Mouse (Mus musculus) cerebral cortex, adult 2 months (tissue): ENCODE data around the gene Apom.

Experiments
- WGBS: fragments of 180-500 bp; shearing (Covaris S2); methylation state at CpG from one replicate; pipeline ENCODE4 v1.1.7; 2018; 5-methylcytosine and 5-hydroxymethylcytosine counted together

Apom gene

GRCm38 (mm10) chr17:35131500-35132173 lies at the start of gene Apom:
TSS of gene Apom (minus strand) at chr17:35132050.
- WGBS, result 79% methylated on average over 15 of the region's 15 CpGs

- WGBS, result 95% methylated on average over 5 of the region's 5 CpGs
Measured at GRCm38 (mm10) chr17:35180093-35180492, 48.2 kb upstream of the Apom start.

DNA sequence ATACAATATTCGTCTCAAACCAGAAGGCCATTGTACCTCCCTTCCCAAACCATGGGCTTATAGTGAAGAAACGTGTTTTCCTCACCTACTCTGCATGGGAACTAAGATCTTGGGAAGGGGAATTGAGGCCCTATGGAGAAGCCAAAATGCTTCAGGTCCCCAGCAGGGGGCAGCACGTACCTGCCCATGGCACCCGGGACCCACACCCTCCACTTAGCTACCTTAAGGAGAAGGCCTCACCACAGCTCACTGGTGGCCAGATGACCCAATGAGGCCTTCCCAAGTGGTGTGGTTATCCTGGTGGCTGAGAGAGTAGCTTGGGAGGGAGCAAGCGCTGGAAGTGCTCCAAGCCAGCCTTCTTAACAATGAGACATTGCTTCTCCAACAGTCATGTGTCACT lies 46.7 kb upstream of the Apom start:
- 35% methylated on average over 5 of the region's 5 CpGs for WGBS

DNA sequence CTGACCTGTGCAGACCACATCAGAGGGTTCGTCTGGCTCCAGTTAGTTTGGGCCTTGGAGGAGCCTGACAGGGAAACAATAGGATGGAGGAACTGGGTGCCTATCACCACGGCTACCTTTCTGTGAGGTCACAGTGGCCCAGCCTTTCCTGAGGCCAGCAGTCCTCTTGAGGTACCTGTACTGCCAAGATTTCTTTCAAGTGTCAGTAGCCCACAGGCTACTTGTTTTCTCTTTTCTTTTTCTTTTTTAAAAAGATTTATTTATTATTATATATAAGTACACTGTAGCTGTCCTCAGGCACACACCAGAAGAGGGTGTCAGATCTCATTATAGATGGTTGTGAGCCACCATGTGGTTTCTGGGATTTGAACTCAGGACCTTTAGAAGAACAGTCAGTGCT lies 44.1 kb upstream of the Apom start, which contains the start of gene Aif1:
Aif1 (minus strand) TSS at position 101 of the 400 bp plus-strand sequence.
- WGBS, result 76% methylated on average over 2 of the region's 2 CpGs

- 87% methylated on average over 6 of the region's 6 CpGs for WGBS
Measured at GRCm38 (mm10) chr17:35175382-35175781, 43.5 kb upstream of the Apom start.

- 66% methylated on average over 8 of the region's 8 CpGs for WGBS
Measured at GRCm38 (mm10) chr17:35174201-35174977, 42.5 kb upstream of the Apom start.

DNA sequence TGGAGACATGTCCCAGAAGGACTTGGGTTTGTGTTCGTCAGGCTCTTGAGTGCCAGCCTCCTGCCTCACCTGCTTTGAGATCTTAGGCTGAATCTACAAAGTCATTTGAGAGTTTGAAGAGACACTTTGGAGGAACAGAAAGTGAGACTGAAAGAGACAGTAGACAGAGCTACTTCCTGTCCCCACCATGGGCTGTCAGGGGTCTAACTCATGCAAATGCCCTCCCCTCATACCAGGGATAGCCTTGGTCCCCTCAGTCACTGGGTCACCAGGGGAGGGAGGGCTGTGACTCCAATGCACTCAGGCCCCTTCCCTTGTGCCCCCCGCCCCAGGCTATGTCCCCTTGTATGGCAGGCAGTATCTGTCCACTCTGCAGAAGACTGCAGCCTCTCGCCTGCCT lies 41.5 kb upstream of the Apom start:
- WGBS, result 73% methylated on average over 3 of the region's 3 CpGs

GRCm38 (mm10) chr17:35172445-35173234 lies 40.8 kb upstream of the Apom start:
- 52% methylated on average over 11 of the region's 11 CpGs for WGBS

DNA sequence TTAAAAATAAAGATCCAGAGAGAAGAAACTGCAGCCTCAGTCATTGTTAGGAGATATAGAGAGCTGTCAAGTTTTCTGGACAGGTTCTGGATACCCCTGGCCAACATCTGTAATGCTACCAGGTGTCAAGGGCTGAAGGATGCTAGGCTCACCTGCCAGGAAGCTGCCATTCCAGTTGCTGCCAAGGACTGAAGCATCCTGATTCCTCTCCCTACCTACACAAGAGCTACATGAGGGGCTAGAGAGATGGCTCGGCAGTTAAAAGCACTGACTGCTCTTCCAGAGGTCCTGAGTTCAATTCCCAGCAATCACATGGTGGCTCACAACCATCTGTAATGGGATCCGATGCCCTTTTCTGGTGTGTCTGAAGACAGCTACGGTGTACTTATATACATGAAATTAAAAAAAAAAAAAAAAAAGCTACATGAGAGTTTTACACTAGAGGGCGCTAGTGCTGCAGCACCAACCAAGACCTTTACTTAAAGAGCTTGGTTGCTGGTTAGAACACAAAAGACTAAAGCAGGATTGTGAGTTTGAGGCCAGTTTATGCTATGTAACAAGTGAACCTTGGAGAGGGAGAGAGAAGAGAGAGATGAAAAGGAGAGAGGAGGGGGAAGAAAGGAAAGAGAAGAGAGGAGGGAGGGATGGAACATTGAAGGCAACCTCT lies 36.8 kb upstream of the Apom start:
- 13% methylated on average over 4 of the region's 4 CpGs for WGBS

DNA sequence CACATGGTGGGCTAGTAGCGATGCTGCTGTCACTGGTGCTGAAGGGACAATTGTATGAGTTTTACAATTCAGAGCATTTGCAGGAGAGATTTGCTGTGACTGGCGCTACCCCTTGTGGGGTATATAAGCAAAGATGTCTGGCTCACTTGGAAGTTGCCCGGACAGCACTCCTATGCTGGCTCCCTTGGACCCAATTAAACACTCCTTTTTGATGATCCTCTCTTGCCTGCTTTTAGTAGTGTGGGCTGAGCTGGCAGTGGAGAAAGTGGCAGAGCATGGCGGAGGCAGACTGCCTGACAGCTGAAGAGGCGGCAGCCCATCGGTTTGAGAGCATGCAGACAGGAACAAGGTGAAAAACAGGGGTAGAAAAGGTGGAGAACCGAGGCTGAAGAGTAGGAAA lies 35.9 kb upstream of the Apom start:
- 53% methylated on average over 7 of the region's 7 CpGs for WGBS

GRCm38 (mm10) chr17:35166352-35167035 lies 34.6 kb upstream of the Apom start:
- WGBS, result 74% methylated on average over 8 of the region's 8 CpGs

GRCm38 (mm10) chr17:35165451-35166155 lies 33.8 kb upstream of the Apom start:
- 18% methylated on average over 12 of the region's 12 CpGs for WGBS

- under 1% methylated on average over 82 of the region's 89 CpGs for WGBS
Measured at GRCm38 (mm10) chr17:35164568-35165450, 33.0 kb upstream of the Apom start, which contains the start of gene Prrc2a. TSS of gene Prrc2a (minus strand) at chr17:35164897.

DNA sequence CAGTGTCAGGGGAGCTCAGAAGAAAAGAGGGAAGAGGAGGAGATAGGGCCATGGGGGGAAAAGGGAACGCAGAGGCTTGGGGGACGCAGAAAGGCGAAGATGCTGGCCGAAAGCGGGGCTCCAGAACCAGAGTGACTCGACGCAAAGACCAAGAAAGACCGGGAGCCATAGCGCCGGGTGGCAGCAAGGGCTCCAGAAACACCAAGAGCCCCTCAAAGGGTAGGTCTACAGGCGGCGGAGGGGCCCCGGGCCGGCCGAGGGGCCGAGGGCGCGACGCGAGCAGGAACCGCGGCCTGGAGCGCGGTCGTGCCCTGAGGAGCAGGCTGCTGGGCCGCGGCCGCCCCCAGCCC lies 32.3 kb upstream of the Apom start:
- WGBS, result under 1% methylated on average over 26 of the region's 28 CpGs

DNA sequence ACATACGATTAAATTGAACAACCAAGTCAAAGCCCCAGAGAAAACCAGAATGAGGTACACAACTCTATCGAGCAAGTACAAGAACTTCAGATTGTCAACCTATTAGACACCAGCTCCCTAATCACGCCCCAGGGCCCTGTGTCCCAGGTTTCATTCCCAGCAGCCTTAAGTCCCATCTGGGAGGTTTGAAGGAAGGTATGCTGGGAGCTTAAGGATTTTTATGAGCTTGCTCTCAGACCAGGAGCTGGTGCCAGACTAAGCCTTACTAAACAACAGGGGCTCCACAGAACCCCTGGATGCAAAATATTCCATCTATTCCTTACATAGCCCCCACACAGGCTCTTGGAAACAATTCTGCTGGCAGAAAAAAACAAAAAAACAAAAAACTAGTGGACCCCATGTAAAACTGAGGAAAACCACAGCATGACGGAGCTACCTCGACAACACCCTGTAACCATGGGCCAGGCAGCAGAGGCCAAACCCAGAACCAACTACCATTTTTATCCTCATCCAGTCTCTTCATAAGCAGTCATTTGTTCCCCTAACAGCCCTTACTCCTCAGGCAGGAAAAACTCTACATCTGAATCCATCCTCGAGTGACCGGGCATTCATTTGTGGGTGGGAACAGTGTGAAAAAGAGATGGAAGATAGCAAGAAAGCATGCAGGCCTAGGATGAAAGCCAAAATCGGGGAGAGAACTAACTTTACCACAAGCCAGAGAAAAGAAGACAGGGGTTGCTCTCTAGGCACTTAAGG lies 31.7 kb upstream of the Apom start:
- 3% methylated on average over 8 of the region's 8 CpGs for WGBS

DNA sequence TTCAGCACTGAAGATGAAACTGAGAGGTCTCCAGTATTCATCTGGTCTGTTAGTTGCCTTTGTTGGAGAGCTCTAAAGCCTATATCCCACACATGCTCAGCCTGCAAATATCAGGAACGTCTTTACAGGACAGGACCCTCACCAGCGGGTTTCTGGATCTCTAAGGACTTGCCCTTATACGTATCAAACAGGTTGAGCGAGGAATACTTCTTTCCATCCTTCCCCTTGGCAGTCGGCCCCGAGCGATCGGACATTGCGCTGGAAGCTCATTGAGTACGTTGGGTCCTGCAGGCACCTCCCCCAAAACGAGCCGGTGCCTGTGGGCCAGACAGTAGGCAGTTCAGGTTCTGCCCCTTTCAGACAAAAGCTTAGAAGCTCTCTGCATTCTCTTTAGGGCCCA lies 30.9 kb upstream of the Apom start:
- 12% methylated on average over 12 of the region's 12 CpGs for whole genome bisulfite sequencing

GRCm38 (mm10) chr17:35162121-35162520 lies 30.3 kb upstream of the Apom start:
- 50% methylated on average over 14 of the region's 14 CpGs for WGBS

DNA sequence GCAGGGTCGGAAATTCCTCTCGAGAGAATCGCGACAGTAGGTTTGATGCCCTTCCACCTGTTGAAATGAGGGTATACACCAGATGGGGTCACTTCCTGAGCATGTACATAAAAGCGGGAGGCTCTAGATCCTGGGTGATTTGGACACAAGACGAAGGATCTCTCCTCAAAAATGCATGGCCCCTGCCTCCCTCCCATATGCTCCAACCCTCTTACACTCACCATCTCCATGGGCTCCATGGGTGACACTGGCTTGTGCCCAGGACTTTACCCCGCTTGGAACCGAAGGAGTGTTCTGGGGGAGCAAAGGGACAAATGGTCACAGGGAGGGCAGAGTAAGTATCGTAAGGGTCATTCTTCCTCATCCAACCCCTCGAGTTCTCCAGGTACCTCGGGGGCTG lies 29.6 kb upstream of the Apom start:
- 68% methylated on average over 11 of the region's 11 CpGs for WGBS

GRCm38 (mm10) chr17:35159638-35160037 lies 27.8 kb upstream of the Apom start:
- WGBS, result 85% methylated on average over 7 of the region's 7 CpGs
